Mouse (Mus musculus) myocyte (in vitro differentiated cells): ENCODE results near the gene Otop2. TPM values are rescaled to one million over a fixed set of nuclear protein-coding genes. Genes with fewer than 3 reads are reported as not detected.

Source experiments
- H3K27me3 ChIP-seq: one replicate; pipeline ENCODE4 v1.6.1; 2011; ENCODE audit not compliant: control insufficient read depth, insufficient read depth, insufficient read length
- H3K36me3 ChIP-seq: one replicate; pipeline ENCODE4 v1.6.1; 2011; ENCODE audit not compliant: control insufficient read depth, insufficient read depth
- H3K4me2 ChIP-seq: one replicate; pipeline ENCODE4 v1.6.1; 2011; ENCODE audit warnings: low read depth, control low read depth
- H3K4me3 ChIP-seq: one replicate; pipeline ENCODE4 v1.5.1; 2011; ENCODE audit warnings: mild to moderate bottlenecking, control low read depth, moderate library complexity
- H3K79me2 ChIP-seq: one replicate; pipeline ENCODE4 v1.6.1; 2011; ENCODE audit not compliant: control insufficient read depth, insufficient read depth
- H3ac ChIP-seq: one replicate; pipeline ENCODE4 v1.6.1; 2011; ENCODE audit not compliant: control insufficient read depth, insufficient read length
- CEBPB ChIP-seq: IDR thresholded peaks from 2 replicates; pipeline ENCODE4 v1.6.1; 2011; ENCODE audit warnings: mild to moderate bottlenecking, moderate library complexity; ENCODE audit not compliant: poor library complexity, insufficient read depth, severe bottlenecking
- E2F4 ChIP-seq: IDR thresholded peaks from one replicate; pipeline ENCODE4 v1.6.1; 2011; ENCODE audit warnings: mild to moderate bottlenecking, control low read depth, moderate library complexity; ENCODE audit not compliant: insufficient read depth
- MAX ChIP-seq: IDR thresholded peaks from one replicate; pipeline ENCODE4 v1.6.1; 2011; ENCODE audit warnings: low read depth, mild to moderate bottlenecking, control low read depth
- MYOD1 ChIP-seq, 3 experiments: IDR thresholded peaks; one replicate each; pipeline ENCODE4 v1.6.1; 2011; ENCODE audit warnings: control low read depth in 2 of 3, low read depth in 2 of 3, mild to moderate bottlenecking in 2 of 3, moderate library complexity in 1 of 3; ENCODE audit not compliant: insufficient read length in 2 of 3, control insufficient read depth in 1 of 3
- MYOG ChIP-seq, 3 experiments: IDR thresholded peaks; one replicate each; pipeline ENCODE4 v1.6.1; 2011; ENCODE audit warnings: control low read depth in 2 of 3, low read depth in 2 of 3, mild to moderate bottlenecking in 2 of 3; ENCODE audit not compliant: insufficient read length in 2 of 3, control insufficient read depth in 1 of 3, insufficient read depth in 1 of 3
- POLR2A ChIP-seq: IDR thresholded peaks from one replicate; pipeline ENCODE4 v1.6.1; 2011; ENCODE audit warnings: low read depth, mild to moderate bottlenecking, control low read depth, moderate library complexity; ENCODE audit not compliant: insufficient read length
- POLR2AphosphoS2 ChIP-seq: IDR thresholded peaks from one replicate; pipeline ENCODE4 v1.6.1; 2011; ENCODE audit warnings: low read depth, control low read depth; ENCODE audit not compliant: insufficient read length
- REST ChIP-seq: IDR thresholded peaks from one replicate; pipeline ENCODE4 v1.6.1; 2011; ENCODE audit warnings: mild to moderate bottlenecking, control low read depth, moderate library complexity; ENCODE audit not compliant: insufficient read depth, insufficient read length
- SRF ChIP-seq: IDR thresholded peaks from one replicate; pipeline ENCODE4 v1.6.1; 2011; ENCODE audit warnings: low read depth; ENCODE audit not compliant: control insufficient read depth, insufficient read length
- TCF12 ChIP-seq: IDR thresholded peaks from one replicate; pipeline ENCODE4 v1.6.1; 2011; ENCODE audit warnings: mild to moderate bottlenecking, control low read depth; ENCODE audit not compliant: poor library complexity, insufficient read depth, severe bottlenecking
- TCF3 ChIP-seq: IDR thresholded peaks from one replicate; pipeline ENCODE4 v1.6.1; 2011; ENCODE audit warnings: low read depth, control low read depth; ENCODE audit not compliant: insufficient read length
- USF1 ChIP-seq: IDR thresholded peaks from one replicate; pipeline ENCODE4 v1.6.1; 2011; ENCODE audit warnings: low read depth, mild to moderate bottlenecking, control low read depth, moderate library complexity
- polyA plus RNA-seq: library from polyadenylated mRNA; unstranded; fragments of >200 nt; fragmentation: generic; extraction: Trizol; gene quantifications from one replicate; pipeline ENCODE4 v1.2.1, GENCODE M21; 2012; ENCODE audit warnings: missing spikeins

The Otop2 gene
- polyA plus RNA-seq, 1 experiment = 0.01 TPM

GRCm38 (mm10) chr11:115276780-115277603 is 30.0 kb upstream of the Otop2 start, which contains the start of gene Fdxr:
Gene Fdxr (minus strand): TSS chr11:115277050.
- Histone ChIP-seq H3K27me3 (no peaks in the 10 kb centered on the region), H3K79me2 (no peaks in the 10 kb centered on the region), H3K4me2 (peak within 1 kb of the TSS; percentile 98), H3ac (peak within 1 kb of the TSS; percentile 55), H3K36me3 (no peaks in the 10 kb centered on the region), H3K4me3 (peak within 1 kb of the TSS; percentile 62)
- TF ChIP-seq MYOD1 (IDR thresholded peaks at IDR 0.05; ENCODE audit: control insufficient read depth in 1 of 3, insufficient read length in 2 of 3, low read depth in 2 of 3) (no peak), CEBPB (peak; percentile 96), REST (peak; percentile 65), TCF3 (no peak), SRF (peak; percentile 44), USF1 (peak; percentile 24), POLR2AphosphoS2 (peak; percentile 99), POLR2A (peak; percentile 100)

GRCm38 (mm10) chr11:115277604-115277975 is 29.4 kb upstream of the Otop2 start:
- Histone ChIP-seq H3ac (peak overlapping the region; percentile 55), H3K27me3 (no peaks in the 10 kb centered on the region), H3K4me3 (peak overlapping the region; percentile 62), H3K4me2 (peak overlapping the region; percentile 98), H3K36me3 (no peaks in the 10 kb centered on the region), H3K79me2 (no peaks in the 10 kb centered on the region)
- TF ChIP-seq MYOD1 (IDR thresholded peaks at IDR 0.05; ENCODE audit: control insufficient read depth in 1 of 3, insufficient read length in 2 of 3, low read depth in 2 of 3) = no peak
- TF ChIP-seq TCF3 = no peak
- TF ChIP-seq POLR2A = no peak
- TF ChIP-seq CEBPB = no peak
- no peak for TF ChIP-seq SRF
- no peak for TF ChIP-seq USF1

GRCm38 (mm10) chr11:115278176-115278575 is 28.8 kb upstream of the Otop2 start:
- peak overlapping the region; percentile 62 for H3K4me3 ChIP-seq
- peak overlapping the region; percentile 98 for H3K4me2 ChIP-seq
- no peaks in the 10 kb centered on the region for H3K27me3 ChIP-seq
- H3K79me2 ChIP-seq = no peaks in the 10 kb centered on the region
- H3ac ChIP-seq = no peak overlapping the region
- H3K36me3 ChIP-seq = no peaks in the 10 kb centered on the region
- TF ChIP-seq MAX (no peak), TCF3 (no peak), POLR2A (no peak), POLR2AphosphoS2 (no peak), SRF (no peak), MYOG (IDR thresholded peaks at IDR 0.05; ENCODE audit: control insufficient read depth in 1 of 3, insufficient read depth in 1 of 3, insufficient read length in 2 of 3, low read depth in 2 of 3) (no peak), CEBPB (no peak), TCF12 (no peak), REST (no peak), MYOD1 (IDR thresholded peaks at IDR 0.05; ENCODE audit: control insufficient read depth in 1 of 3, insufficient read length in 2 of 3, low read depth in 2 of 3) (no peak), E2F4 (no peak), USF1 (no peak)

- peak overlapping the region; percentile 33 for H3K4me2 ChIP-seq
- no peaks in the 10 kb centered on the region for H3K79me2 ChIP-seq
- H3K4me3 ChIP-seq = no peak overlapping the region
- no peaks in the 10 kb centered on the region for H3K36me3 ChIP-seq
- H3K27me3 ChIP-seq = no peaks in the 10 kb centered on the region
- H3ac ChIP-seq = no peak overlapping the region
- TF ChIP-seq MYOG (IDR thresholded peaks at IDR 0.05; ENCODE audit: control insufficient read depth in 1 of 3, insufficient read depth in 1 of 3, insufficient read length in 2 of 3, low read depth in 2 of 3) (no peak), MYOD1 (IDR thresholded peaks at IDR 0.05; ENCODE audit: control insufficient read depth in 1 of 3, insufficient read length in 2 of 3, low read depth in 2 of 3) (no peak), REST (no peak), CEBPB (no peak), POLR2AphosphoS2 (no peak), E2F4 (no peak), POLR2A (no peak), SRF (no peak), TCF12 (no peak), TCF3 (no peak), USF1 (no peak), MAX (no peak)
These were observed 27.2 kb upstream of the Otop2 start for GRCm38 (mm10) chr11:115279726-115280125.

- Histone ChIP-seq H3K4me2 (no peak overlapping the region), H3K36me3 (no peaks in the 10 kb centered on the region), H3K27me3 (no peaks in the 10 kb centered on the region), H3ac (no peak overlapping the region), H3K79me2 (no peaks in the 10 kb centered on the region), H3K4me3 (no peak overlapping the region)
- TF ChIP-seq SRF (no peak), E2F4 (no peak), TCF12 (no peak), MAX (no peak), POLR2A (no peak), POLR2AphosphoS2 (no peak), TCF3 (no peak), MYOG (IDR thresholded peaks at IDR 0.05; ENCODE audit: control insufficient read depth in 1 of 3, insufficient read depth in 1 of 3, insufficient read length in 2 of 3, low read depth in 2 of 3) (no peak), USF1 (no peak)
These were observed 24.7 kb upstream of the Otop2 start for GRCm38 (mm10) chr11:115282295-115282694.
